Mouse (Mus musculus) forebrain, embryonic 14.5 days (tissue): Measurements from ENCODE around the gene Acadvl. TPM values are rescaled to one million over a fixed set of nuclear protein-coding genes. Genes with fewer than 3 reads are reported as not detected.

Experiments
- ATAC-seq: fragments of 200-750 bp; cut with Nextera tagmentation; 2 replicates; pipeline ENCODE4 v1.8.0; 2017; ENCODE audit warnings: mild to moderate bottlenecking, moderate library complexity
- DNase-seq: peaks from one replicate; pipeline ENCODE4 v3.0.0-alpha.2; 2015; ENCODE audit warnings: low spot score
- H3K27ac ChIP-seq: fragments of 300-500 bp; sonication (generic); 2 replicates; pipeline ENCODE4 v1.5.1; 2014; ENCODE audit warnings: low read depth, mild to moderate bottlenecking, control low read depth, low read length, moderate library complexity
- H3K27me3 ChIP-seq: fragments of 300-500 bp; sonication (generic); replicated peaks from 2 replicates; pipeline ENCODE4 v1.6.1; 2014; ENCODE audit warnings: low read length, control low read depth, mixed read lengths; ENCODE audit not compliant: control insufficient read depth, insufficient read depth
- H3K36me3 ChIP-seq: fragments of 300-500 bp; sonication (generic); 2 replicates; pipeline ENCODE4 v1.6.1; 2014; ENCODE audit warnings: low read length, control low read depth; ENCODE audit not compliant: control insufficient read depth, insufficient read depth
- H3K4me1 ChIP-seq: fragments of 300-500 bp; sonication (generic); 2 replicates; pipeline ENCODE4 v1.6.1; 2014; ENCODE audit warnings: antibody characterized with exemption, low read length, control low read depth; ENCODE audit not compliant: control insufficient read depth, insufficient read depth
- H3K4me2 ChIP-seq: fragments of 300-500 bp; sonication (generic); 2 replicates; pipeline ENCODE4 v1.6.1; 2014; ENCODE audit warnings: mild to moderate bottlenecking, control low read depth, low read length
- H3K4me3 ChIP-seq: fragments of 300-500 bp; sonication (generic); 2 replicates; pipeline ENCODE4 v1.5.1; 2014; ENCODE audit warnings: low read depth, low read length, control low read depth
- H3K9ac ChIP-seq: fragments of 300-500 bp; sonication (generic); 2 replicates; pipeline ENCODE4 v1.6.1; 2014; ENCODE audit warnings: mild to moderate bottlenecking, low read length, control low read depth, moderate library complexity
- H3K9me3 ChIP-seq: fragments of 300-500 bp; sonication (generic); replicated peaks from 2 replicates; pipeline ENCODE4 v1.6.1; 2016; ENCODE audit warnings: low read length, control low read depth, mixed read lengths; ENCODE audit not compliant: control insufficient read depth
- WGBS: fragments of 180-500 bp; shearing (Covaris S2); extraction: QIAGEN DNeasy Blood & Tissue Kit; methylation state at CpG from one replicate; pipeline ENCODE4 v1.1.7; 2014; 5-methylcytosine and 5-hydroxymethylcytosine counted together
- polyA plus RNA-seq: library from polyadenylated mRNA; unstranded; fragments of >200 nt; fragmentation: Nextera tagmentation; extraction: Ambion mirVana; gene quantifications from 2 replicates; pipeline ENCODE4 v1.2.1, GENCODE M21; 2014

Gene Acadvl
- polyA plus RNA-seq, 1 experiment from 2014 or later: 53.3 TPM

- Histone ChIP-seq H3K27ac (no peak overlapping the region), H3K4me3 (no peak overlapping the region), H3K4me1 (no peaks in the 10 kb centered on the region), H3K36me3 (peaks cover 16% of the 10 kb centered on the region), H3K4me2 (no peak overlapping the region), H3K9ac (no peak overlapping the region), H3K9me3 (no peaks in the 10 kb centered on the region), H3K27me3 (no peaks in the 10 kb centered on the region)
- 0 out of 2 replicates have a peak, but pooled peaks have one; percentile 20 for ATAC-seq
- 64% methylated on average over 6 of the region's 6 CpGs for WGBS
- DNase-seq: no peak
Measured at GRCm38 (mm10) chr11:70049366-70049765, 34.2 kb upstream of the Acadvl start.

GRCm38 (mm10) chr11:70045435-70045834, 30.2 kb upstream of the Acadvl start:
- no peaks in the 10 kb centered on the region for H3K4me1 ChIP-seq
- H3K27me3 ChIP-seq: no peaks in the 10 kb centered on the region
- DNase-seq (no peak), ATAC-seq (no peak)
- no peak overlapping the region for H3K4me2 ChIP-seq
- no peak overlapping the region for H3K9ac ChIP-seq
- H3K27ac ChIP-seq: no peak overlapping the region
- no peak overlapping the region for H3K4me3 ChIP-seq
- no peaks in the 10 kb centered on the region for H3K9me3 ChIP-seq
- 42% methylated on average over 9 of the region's 9 CpGs for WGBS
- H3K36me3 ChIP-seq: peaks cover 55% of the 10 kb centered on the region

- ATAC-seq (no peak), DNase-seq (no peak)
- no peaks in the 10 kb centered on the region for H3K9me3 ChIP-seq
- no peak overlapping the region for H3K9ac ChIP-seq
- no peak overlapping the region for H3K4me2 ChIP-seq
- H3K27ac ChIP-seq: no peak overlapping the region
- H3K4me3 ChIP-seq: no peak overlapping the region
- peaks cover 69% of the 10 kb centered on the region for H3K36me3 ChIP-seq
- H3K4me1 ChIP-seq: no peaks in the 10 kb centered on the region
- whole genome bisulfite sequencing: 86% methylated on average over 7 of the region's 7 CpGs
- no peaks in the 10 kb centered on the region for H3K27me3 ChIP-seq
Measured at GRCm38 (mm10) chr11:70043665-70044064, 28.5 kb upstream of the Acadvl start.

- H3K9ac ChIP-seq: no peak overlapping the region
- ATAC-seq (no peak), DNase-seq (no peak)
- no peaks in the 10 kb centered on the region for H3K9me3 ChIP-seq
- H3K27me3 ChIP-seq: no peaks in the 10 kb centered on the region
- WGBS: 90% methylated on average over 23 of the region's 23 CpGs
- peaks cover 78% of the 10 kb centered on the region for H3K36me3 ChIP-seq
- no peak overlapping the region for H3K4me3 ChIP-seq
- H3K4me2 ChIP-seq: no peak overlapping the region
- no peak overlapping the region for H3K27ac ChIP-seq
- no peaks in the 10 kb centered on the region for H3K4me1 ChIP-seq
Measured at GRCm38 (mm10) chr11:70042309-70043085, 27.3 kb upstream of the Acadvl start.

GRCm38 (mm10) chr11:70040184-70040583, 25.0 kb upstream of the Acadvl start:
- no peak for ATAC-seq
- WGBS: 92% methylated on average over 7 of the region's 7 CpGs
- H3K36me3 ChIP-seq: peaks cover 76% of the 10 kb centered on the region

GRCm38 (mm10) chr11:70039631-70040030, 24.4 kb upstream of the Acadvl start:
- no peak overlapping the region for H3K27ac ChIP-seq
- H3K4me1 ChIP-seq: no peaks in the 10 kb centered on the region
- H3K9ac ChIP-seq: no peak overlapping the region
- no peak overlapping the region for H3K4me2 ChIP-seq
- peaks cover 71% of the 10 kb centered on the region for H3K36me3 ChIP-seq
- no peaks in the 10 kb centered on the region for H3K9me3 ChIP-seq
- DNase-seq (no peak), ATAC-seq (no peak)
- WGBS: 91% methylated on average over 10 of the region's 10 CpGs
- H3K4me3 ChIP-seq: no peak overlapping the region
- no peaks in the 10 kb centered on the region for H3K27me3 ChIP-seq

More at GRCm38 (mm10) chr11:70040184-70040583, 25.0 kb upstream of the Acadvl start:
- H3K27ac ChIP-seq: no peak overlapping the region
- H3K4me1 ChIP-seq: no peaks in the 10 kb centered on the region
- no peak for DNase-seq
- H3K9ac ChIP-seq: no peak overlapping the region
- H3K4me2 ChIP-seq: no peak overlapping the region
- H3K9me3 ChIP-seq: no peaks in the 10 kb centered on the region
- no peak overlapping the region for H3K4me3 ChIP-seq
- H3K27me3 ChIP-seq: no peaks in the 10 kb centered on the region

GRCm38 (mm10) chr11:70038174-70038573, 23.0 kb upstream of the Acadvl start:
- Histone ChIP-seq H3K27ac (no peak overlapping the region), H3K36me3 (peaks cover 71% of the 10 kb centered on the region)
- 79% methylated on average over 7 of the region's 7 CpGs for WGBS

GRCm38 (mm10) chr11:70031321-70031670, 16.1 kb upstream of the Acadvl start:
- WGBS: 95% methylated on average over 11 of the region's 11 CpGs
- Histone ChIP-seq H3K27ac (no peak overlapping the region), H3K4me2 (no peak overlapping the region), H3K36me3 (peaks cover 43% of the 10 kb centered on the region), H3K27me3 (no peaks in the 10 kb centered on the region), H3K9me3 (no peaks in the 10 kb centered on the region), H3K4me1 (peaks cover 38% of the 10 kb centered on the region), H3K9ac (no peak overlapping the region), H3K4me3 (no peak overlapping the region)
- ATAC-seq (no peak), DNase-seq (no peak)

More at GRCm38 (mm10) chr11:70038174-70038573, 23.0 kb upstream of the Acadvl start:
- no peak for DNase-seq
- Histone ChIP-seq H3K4me1 (no peaks in the 10 kb centered on the region), H3K4me2 (no peak overlapping the region), H3K27me3 (no peaks in the 10 kb centered on the region), H3K4me3 (no peak overlapping the region), H3K9ac (no peak overlapping the region), H3K9me3 (no peaks in the 10 kb centered on the region)
- ATAC-seq: no peak

GRCm38 (mm10) chr11:70030651-70031320, 15.6 kb upstream of the Acadvl start:
- H3K27ac ChIP-seq: peak overlapping the region; percentile 98
- peaks cover 43% of the 10 kb centered on the region for H3K4me1 ChIP-seq
- no peaks in the 10 kb centered on the region for H3K9me3 ChIP-seq
- H3K4me2 ChIP-seq: peak overlapping the region; percentile 59
- H3K36me3 ChIP-seq: peaks cover 43% of the 10 kb centered on the region
- DNase-seq (no peak), ATAC-seq (no peak)
- peak overlapping the region; percentile 59 for H3K9ac ChIP-seq
- H3K4me3 ChIP-seq: peak overlapping the region; percentile 31
- no peaks in the 10 kb centered on the region for H3K27me3 ChIP-seq
- 93% methylated on average over 28 of the region's 28 CpGs for WGBS
